Mouse (Mus musculus) MEL (cell line): ENCODE measurements around the gene Ncoa7.

Source experiments
- CTCF ChIP-seq, 3 experiments: IDR thresholded peaks in 2 of 3; conservative IDR thresholded peaks in 1 of 3; 2 replicates each; pipeline ENCODE4 v1.5.1; 2011 to 2012; ENCODE audit warnings: low read length in 3 of 3, low read depth in 2 of 3, mild to moderate bottlenecking in 2 of 3, improper control_type of control experiment in 1 of 3, inconsistent platforms in 1 of 3, mixed read lengths in 1 of 3, moderate library complexity in 1 of 3; ENCODE audit not compliant: control insufficient read depth in 1 of 3, insufficient read depth in 1 of 3, poor library complexity in 1 of 3, severe bottlenecking in 1 of 3
- EP300 ChIP-seq, 2 experiments: IDR thresholded peaks; 2 replicates each; pipeline ENCODE4 v1.6.1; 2011; ENCODE audit warnings: improper control_type of control experiment in 2 of 2, low read length in 2 of 2, low read depth in 1 of 2, mild to moderate bottlenecking in 1 of 2
- JUND ChIP-seq: IDR thresholded peaks from 2 replicates; pipeline ENCODE4 v1.6.1; 2011; ENCODE audit warnings: low read depth, mild to moderate bottlenecking, improper control_type of control experiment, low read length
- KAT2A ChIP-seq: conservative IDR thresholded peaks from 2 replicates; pipeline ENCODE4 v1.6.1; 2012; ENCODE audit warnings: low read depth, low read length, improper control_type of control experiment, inconsistent platforms
- MAX ChIP-seq: IDR thresholded peaks from 2 replicates; pipeline ENCODE4 v1.6.1; 2011; ENCODE audit warnings: low read length, improper control_type of control experiment
- NELFE ChIP-seq: IDR thresholded peaks from 2 replicates; pipeline ENCODE4 v1.6.1; 2011; ENCODE audit warnings: low read depth, low read length, improper control_type of control experiment
- NRF1 ChIP-seq: IDR thresholded peaks from 2 replicates; pipeline ENCODE4 v1.6.1; 2014; ENCODE audit warnings: low read depth, mild to moderate bottlenecking, inconsistent platforms, low read length, improper control_type of control experiment, moderate library complexity; ENCODE audit not compliant: poor library complexity, insufficient read depth, severe bottlenecking
- POLR2A ChIP-seq, 2 experiments: IDR thresholded peaks; 2 replicates each; pipeline ENCODE4 v1.6.1; 2011 to 2012; ENCODE audit warnings: low read length in 2 of 2, mild to moderate bottlenecking in 2 of 2, control low read depth in 1 of 2, improper control_type of control experiment in 1 of 2, low read depth in 1 of 2, moderate library complexity in 1 of 2; ENCODE audit not compliant: control insufficient read depth in 1 of 2, insufficient read depth in 1 of 2, poor library complexity in 1 of 2
- POLR2AphosphoS2 ChIP-seq: IDR thresholded peaks from 2 replicates; pipeline ENCODE4 v1.6.1; 2011; ENCODE audit warnings: low read length, improper control_type of control experiment
- POLR2AphosphoS5 ChIP-seq: IDR thresholded peaks from 2 replicates; pipeline ENCODE4 v1.6.1; 2012; ENCODE audit warnings: low read depth, borderline replicate concordance, mild to moderate bottlenecking, inconsistent platforms, low read length, moderate library complexity, mixed read lengths
- TAL1 ChIP-seq: IDR thresholded peaks from 2 replicates; pipeline ENCODE4 v1.6.1; 2012; ENCODE audit warnings: mild to moderate bottlenecking, inconsistent platforms, low read length, moderate library complexity, mixed read lengths
- TBP ChIP-seq: IDR thresholded peaks from 2 replicates; pipeline ENCODE4 v1.8.0; 2011; ENCODE audit warnings: low read depth, low read length, improper control_type of control experiment
- TCF12 ChIP-seq: IDR thresholded peaks from 2 replicates; pipeline ENCODE4 v1.6.1; 2014; ENCODE audit warnings: low read depth, mild to moderate bottlenecking, inconsistent platforms, low read length, improper control_type of control experiment, moderate library complexity
- USF1 ChIP-seq: IDR thresholded peaks from 2 replicates; pipeline ENCODE4 v1.6.1; 2014; ENCODE audit warnings: low read depth, mild to moderate bottlenecking, inconsistent platforms, low read length, improper control_type of control experiment, moderate library complexity

DNA sequence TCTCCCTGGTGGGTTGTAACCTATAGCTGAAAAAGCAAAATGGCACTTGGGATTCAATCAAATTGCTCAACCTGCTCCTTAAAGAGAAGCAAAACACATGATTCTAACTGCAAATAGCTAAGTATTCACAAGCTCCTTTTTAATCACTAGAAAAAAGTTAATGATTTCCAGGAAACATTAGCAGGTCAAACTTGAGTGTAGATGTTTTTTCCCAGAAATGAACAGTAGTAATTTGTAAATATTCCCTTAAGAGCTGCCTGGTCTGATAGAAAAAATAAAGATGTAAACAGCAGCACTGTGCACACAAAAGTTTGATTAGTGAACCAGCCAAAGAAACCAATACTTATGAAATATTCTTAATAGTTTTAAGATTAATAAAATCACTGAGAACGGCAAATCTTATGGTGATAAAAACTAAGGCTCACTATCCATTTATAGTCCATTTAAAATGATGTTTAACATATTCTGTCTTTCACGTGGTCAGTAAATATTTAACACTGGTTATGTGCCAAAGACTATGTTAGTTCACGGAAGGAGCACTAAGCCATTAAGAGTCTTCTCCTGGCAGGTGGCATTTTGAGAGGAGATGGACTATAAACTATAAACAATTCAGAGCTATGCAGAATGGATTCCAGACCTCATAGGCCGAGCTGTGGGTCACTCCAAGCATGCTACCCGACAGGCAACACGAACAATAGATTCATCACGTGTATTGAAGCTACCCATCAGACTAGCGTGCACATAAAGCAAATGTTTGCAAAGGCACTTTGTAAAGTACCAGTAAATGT lies 43.6 kb downstream of the Ncoa7 start:
- no peak for TF ChIP-seq POLR2AphosphoS2
- no peak for TF ChIP-seq TBP
- no peak for TF ChIP-seq KAT2A
- no peak for TF ChIP-seq CTCF (IDR thresholded peaks at IDR 0.05 in 2 of 3, conservative IDR thresholded peaks at IDR 0.05 in 1 of 3; ENCODE audit: control insufficient read depth in 1 of 3, insufficient read depth in 1 of 3, low read depth in 2 of 3, low read length in 3 of 3, poor library complexity in 1 of 3, severe bottlenecking in 1 of 3)
- no peak for TF ChIP-seq TCF12
- no peak for TF ChIP-seq POLR2A (IDR thresholded peaks at IDR 0.05; ENCODE audit: control insufficient read depth in 1 of 2, insufficient read depth in 1 of 2, low read depth in 1 of 2, low read length in 2 of 2, poor library complexity in 1 of 2)
- TF ChIP-seq USF1: no peak
- no peak for TF ChIP-seq JUND
- no peak for TF ChIP-seq MAX
- TF ChIP-seq NELFE: no peak
- no peak for TF ChIP-seq POLR2AphosphoS5
- TF ChIP-seq EP300 (IDR thresholded peaks at IDR 0.05; ENCODE audit: low read depth in 1 of 2, low read length in 2 of 2): no peak
- no peak for TF ChIP-seq TAL1
- TF ChIP-seq NRF1: no peak
